Mouse (Mus musculus) testis, adult 2 months (tissue): ENCODE measurements around the gene Sbds.

Source experiments
- CTCF ChIP-seq: fragments of 200-500 bp; IDR thresholded peaks from 2 replicates; pipeline ENCODE4 v1.5.1; 2012; ENCODE audit warnings: low read depth, mild to moderate bottlenecking, inconsistent platforms, low read length, moderate library complexity; ENCODE audit not compliant: control insufficient read depth, insufficient read depth, insufficient replicate concordance
- POLR2A ChIP-seq: fragments of 200-500 bp; IDR thresholded peaks from 2 replicates; pipeline ENCODE4 v1.6.1; 2012; ENCODE audit warnings: low read depth, mild to moderate bottlenecking, inconsistent platforms, low read length, moderate library complexity; ENCODE audit not compliant: control insufficient read depth

- no peak for TF ChIP-seq POLR2A
- no peak for TF ChIP-seq CTCF
Observed at GRCm38 (mm10) chr5:130294598-130294997, 39.3 kb upstream of the Sbds start.
